Mouse (Mus musculus) right cerebral cortex, postnatal 14 days (tissue): ENCODE data around the gene Adgrg3.
A peak's percentile ranks its signal among the peaks of the same experiment; 100 is the strongest.

ENCODE experiments used
- DNase-seq: peaks from one replicate; pipeline ENCODE4 v3.0.0; 2022

Gene Adgrg3

GRCm38 (mm10) chr8:94992996-94993724 lies 24.3 kb upstream of the Adgrg3 start:
- DNase-seq = no peak

GRCm38 (mm10) chr8:94994006-94994405 lies 23.5 kb upstream of the Adgrg3 start:
- peak; percentile 83 for DNase-seq

GRCm38 (mm10) chr8:94994510-94994909 lies 23.0 kb upstream of the Adgrg3 start:
- no peak for DNase-seq

- DNase-seq = no peak
Observed at GRCm38 (mm10) chr8:94995336-94995893, 22.1 kb upstream of the Adgrg3 start.

GRCm38 (mm10) chr8:94996037-94996436 lies 21.5 kb upstream of the Adgrg3 start:
- DNase-seq = no peak

- DNase-seq = no peak
Observed at GRCm38 (mm10) chr8:94996899-94997856, 20.3 kb upstream of the Adgrg3 start.

- no peak for DNase-seq
Observed at GRCm38 (mm10) chr8:94997857-94998243, 19.6 kb upstream of the Adgrg3 start.

GRCm38 (mm10) chr8:94998431-94998830 lies 19.1 kb upstream of the Adgrg3 start:
- DNase-seq = no peak

- no peak for DNase-seq
Observed at GRCm38 (mm10) chr8:94999004-94999403, 18.5 kb upstream of the Adgrg3 start.

- no peak for DNase-seq
Observed at GRCm38 (mm10) chr8:94999956-95000355, 17.5 kb upstream of the Adgrg3 start.

GRCm38 (mm10) chr8:95000684-95001083 lies 16.8 kb upstream of the Adgrg3 start:
- peak; percentile 37 for DNase-seq

- DNase-seq = no peak
Observed at GRCm38 (mm10) chr8:95001165-95001564, 16.3 kb upstream of the Adgrg3 start.

GRCm38 (mm10) chr8:95001655-95002054 lies 15.8 kb upstream of the Adgrg3 start:
- peak; percentile 69 for DNase-seq

- DNase-seq = no peak
Observed at GRCm38 (mm10) chr8:95002089-95002655, 15.3 kb upstream of the Adgrg3 start.

- no peak for DNase-seq
Observed at GRCm38 (mm10) chr8:95012442-95012919, 5.0 kb upstream of the Adgrg3 start.

GRCm38 (mm10) chr8:95015866-95016265 lies 1.6 kb upstream of the Adgrg3 start:
- DNase-seq = no peak

- no peak for DNase-seq
Observed at GRCm38 (mm10) chr8:95016684-95017083, 808 bp upstream of the Adgrg3 start.

GRCm38 (mm10) chr8:95017969-95018635 lies 610 bp downstream of the Adgrg3 start:
- DNase-seq = no peak

GRCm38 (mm10) chr8:95020293-95020777 lies 2.8 kb downstream of the Adgrg3 start:
- DNase-seq = no peak

- no peak for DNase-seq
Observed at GRCm38 (mm10) chr8:95020821-95021220, 3.3 kb downstream of the Adgrg3 start.

- no peak for DNase-seq
Observed at GRCm38 (mm10) chr8:95023201-95023600, 5.7 kb downstream of the Adgrg3 start.

- DNase-seq = no peak
Observed at GRCm38 (mm10) chr8:95024387-95024786, 6.9 kb downstream of the Adgrg3 start.
